Mouse (Mus musculus): ENCODE data around the gene Toe1.

The Toe1 gene

DNA sequence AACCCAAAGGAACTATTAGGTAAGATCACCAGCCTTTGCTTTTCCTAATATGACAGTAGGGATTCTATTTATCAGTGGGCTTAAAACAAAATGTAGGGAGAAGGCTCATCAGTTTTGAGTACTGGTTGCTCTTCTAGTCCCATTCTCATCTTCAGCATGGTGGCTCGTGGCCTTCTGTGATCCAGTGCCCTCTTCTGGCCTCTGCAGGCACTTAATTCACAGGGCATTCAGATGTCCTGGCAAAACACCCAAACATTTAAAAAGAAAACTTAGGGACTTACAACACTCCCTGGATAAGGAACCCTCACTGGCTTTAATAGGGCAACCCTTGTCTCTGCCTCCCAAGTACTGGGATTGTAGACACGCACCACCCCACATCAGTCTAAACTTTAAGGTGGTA is 13.2 kb downstream of the Toe1 start:
- DNase-seq (ENCODE audit: low read depth, low spot score) = no peak

GRCm38 (mm10) chr4:116792453-116792852 is 15.0 kb downstream of the Toe1 start:
- no peak for DNase-seq (ENCODE audit: low read depth, low spot score)

GRCm38 (mm10) chr4:116788956-116789355 is 18.5 kb downstream of the Toe1 start:
- peak; percentile 88 for DNase-seq (ENCODE audit: low read depth, low spot score)

DNA sequence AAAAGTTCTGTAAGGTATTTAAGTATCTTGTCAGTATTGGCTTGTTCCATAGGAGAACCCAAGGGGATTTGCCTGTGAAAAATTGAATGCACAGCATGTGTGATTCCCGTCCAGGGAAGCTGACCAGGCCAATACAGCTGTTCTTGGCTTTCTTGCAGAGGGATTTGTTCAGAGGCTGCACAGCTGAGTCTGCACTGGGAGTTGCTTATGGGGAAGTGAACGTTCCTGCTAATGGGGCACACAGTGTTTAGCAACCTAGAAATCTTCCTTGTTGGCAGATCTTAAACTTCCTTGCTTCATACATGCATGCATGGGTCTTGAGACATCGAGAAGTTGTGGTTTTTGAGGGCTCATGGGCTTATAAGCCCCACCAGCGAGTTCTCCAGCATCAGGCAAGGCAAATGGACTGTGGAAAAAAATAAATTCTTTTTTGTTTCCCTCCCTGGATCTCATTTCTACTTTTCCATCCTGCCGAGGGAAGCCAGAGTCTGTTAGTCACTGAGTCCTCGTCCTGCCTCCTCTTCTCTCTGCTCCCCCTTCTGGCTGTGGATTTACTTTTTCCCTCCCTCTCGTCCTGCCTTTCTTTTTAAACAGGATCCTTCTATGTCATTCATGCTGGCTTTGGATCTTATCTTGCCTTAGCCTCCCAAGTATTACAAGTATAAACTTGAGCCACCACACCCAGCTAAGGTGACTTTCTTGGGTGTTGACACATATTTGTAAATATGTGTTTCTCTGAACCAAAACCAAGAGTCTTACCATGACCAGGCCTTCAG is 19.3 kb downstream of the Toe1 start:
- no peak for DNase-seq (ENCODE audit: low read depth, low spot score)

DNA sequence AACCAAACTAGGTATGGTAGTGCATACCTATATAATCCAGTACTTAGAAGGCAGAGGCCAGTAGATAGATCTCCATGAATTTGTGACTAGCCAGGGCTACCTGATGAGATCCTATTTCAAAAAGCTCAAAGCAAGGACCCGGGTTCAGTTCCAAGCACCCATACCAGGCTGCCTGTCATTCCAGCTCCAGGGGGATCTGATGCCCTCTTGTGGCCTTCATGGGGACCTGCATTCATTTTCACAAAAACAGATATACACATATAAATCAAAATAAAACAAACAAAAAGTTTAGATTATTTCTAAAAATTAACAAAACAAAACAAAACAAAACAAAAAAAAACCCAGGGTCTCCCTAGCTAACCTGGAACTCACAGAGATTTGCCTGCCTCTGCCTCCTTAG is 20.9 kb downstream of the Toe1 start:
- no peak for DNase-seq (ENCODE audit: low read depth, low spot score)

- DNase-seq (ENCODE audit: low read depth, low spot score) = no peak
Measured at GRCm38 (mm10) chr4:116782171-116782570, 25.3 kb downstream of the Toe1 start.

GRCm38 (mm10) chr4:116781366-116781765 is 26.1 kb downstream of the Toe1 start:
- DNase-seq (ENCODE audit: low read depth, low spot score) = no peak

GRCm38 (mm10) chr4:116780541-116780940 is 26.9 kb downstream of the Toe1 start:
- DNase-seq (ENCODE audit: low read depth, low spot score) = no peak

DNA sequence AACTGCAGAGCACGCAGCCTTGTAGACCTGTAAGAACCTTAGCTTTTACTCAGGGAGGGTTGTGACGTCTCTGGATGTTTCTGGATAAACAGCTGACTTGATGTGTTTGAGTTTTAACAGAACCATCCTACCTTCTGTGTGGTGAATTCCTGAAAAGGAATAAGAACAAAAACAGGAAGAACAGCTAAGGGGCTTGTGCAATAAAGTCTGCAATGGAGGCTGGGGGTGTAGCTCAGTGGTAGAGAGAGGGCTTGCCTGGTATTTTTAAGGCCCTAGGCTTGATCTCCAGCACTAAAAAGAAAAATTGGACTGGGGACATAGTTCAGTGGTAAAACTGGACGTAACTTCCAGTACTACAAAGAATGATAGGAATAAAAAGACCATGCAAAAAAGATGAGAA is 30.4 kb downstream of the Toe1 start:
- DNase-seq (ENCODE audit: low read depth, low spot score) = no peak

DNA sequence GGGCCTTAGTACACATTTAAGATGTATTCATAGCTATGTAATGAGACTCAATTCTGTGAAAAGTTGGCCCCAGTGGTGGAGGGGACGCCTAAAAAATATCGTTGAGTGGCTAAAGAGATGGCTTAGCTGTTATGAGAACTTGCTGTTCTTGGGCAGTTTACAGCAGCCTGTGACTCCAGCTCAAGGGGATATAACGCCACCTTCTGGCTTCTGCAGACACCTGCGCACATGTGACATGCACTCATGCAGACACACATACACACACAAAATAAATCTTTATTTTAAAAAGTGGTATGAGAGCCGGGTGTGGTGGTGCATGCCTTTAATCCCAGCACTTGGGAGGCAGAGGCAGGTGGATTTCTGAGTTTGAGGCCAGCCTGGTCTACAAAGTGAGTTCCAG is 31.0 kb downstream of the Toe1 start:
- DNase-seq (ENCODE audit: low read depth, low spot score) = no peak

GRCm38 (mm10) chr4:116769060-116769459 is 38.4 kb downstream of the Toe1 start:
- no peak for DNase-seq (ENCODE audit: low read depth, low spot score)

DNA sequence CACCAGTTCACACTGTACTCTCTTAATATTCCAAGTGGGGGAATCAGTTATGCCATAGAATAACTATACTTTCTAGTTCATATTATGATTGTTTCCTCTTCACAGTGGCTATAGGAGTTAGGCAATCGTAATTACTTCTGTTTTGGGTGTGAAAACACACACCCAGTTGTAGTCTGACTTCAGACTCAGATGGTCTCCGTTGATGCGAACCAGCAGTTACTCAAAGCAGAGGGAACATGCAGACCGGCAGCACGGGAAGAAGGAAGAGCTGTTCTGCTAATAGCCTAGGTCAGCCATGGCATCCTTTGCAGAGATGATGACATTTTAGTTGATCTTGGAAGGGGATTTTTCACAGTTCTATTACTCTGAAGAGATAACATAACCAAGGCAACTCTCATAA is 38.9 kb downstream of the Toe1 start:
- DNase-seq (ENCODE audit: low read depth, low spot score) = no peak

- no peak for DNase-seq (ENCODE audit: low read depth, low spot score)
Measured at GRCm38 (mm10) chr4:116764001-116764400, 43.4 kb downstream of the Toe1 start.

DNA sequence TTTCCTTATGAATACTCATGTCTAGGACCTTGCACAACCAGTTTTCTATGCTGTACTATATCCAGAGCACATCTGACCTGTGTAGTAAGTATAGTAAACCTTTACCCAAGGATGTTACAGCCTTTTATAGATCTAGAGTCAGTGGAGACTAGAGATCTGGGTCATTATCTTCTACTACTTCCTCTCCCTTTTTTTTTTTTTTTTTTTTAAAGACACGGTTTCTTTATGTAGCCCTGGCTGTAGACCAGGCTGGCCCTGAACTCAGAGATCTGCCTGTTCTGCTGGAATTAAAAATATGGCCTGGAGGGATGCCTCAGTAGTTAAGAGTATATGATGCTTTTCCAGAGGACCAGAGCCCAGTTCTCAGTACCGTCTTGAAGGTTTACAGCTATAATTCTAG is 45.5 kb downstream of the Toe1 start:
- no peak for DNase-seq (ENCODE audit: low read depth, low spot score)

DNA sequence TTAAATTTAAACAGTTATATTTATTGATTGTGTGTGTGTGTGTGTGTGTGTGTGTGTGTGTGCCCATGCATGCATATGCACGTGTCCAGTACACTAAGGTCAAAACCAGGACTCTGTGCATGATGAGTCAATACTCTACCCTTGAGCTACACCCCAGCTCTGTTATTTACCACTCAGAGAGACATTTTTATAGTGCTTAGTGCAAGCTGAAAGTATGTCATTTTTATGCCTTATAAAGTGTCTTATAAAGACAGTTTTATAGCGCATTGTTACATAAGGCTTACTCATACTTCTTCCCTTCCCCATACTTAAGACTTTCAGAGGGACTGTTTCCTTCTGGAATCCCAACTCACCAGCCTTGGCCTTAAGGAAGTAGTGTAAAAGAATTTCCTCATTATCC is 57.7 kb downstream of the Toe1 start:
- no peak for DNase-seq (ENCODE audit: low read depth, low spot score)

Measured in forelimb bud, embryonic 11.5 days (tissue).